Mouse (Mus musculus) bone marrow, adult 2 months (tissue): ENCODE measurements at regions not wholly inside any gene's neighbourhood (a gene's known extent, or its start where the extent isn't known, plus 50 kb on each side); places are given as distances from the start of the nearest gene placed in this dataset.
"Not testable (repeated sequence)": the region's sequence is repeated elsewhere in the genome, so short reads cannot be mapped to it uniquely, and the experiment has no call there.

Experiments used
- H3K27ac ChIP-seq: fragments of 200-500 bp; 2 replicates; pipeline ENCODE4 v1.5.1; 2012; ENCODE audit warnings: low read depth, mild to moderate bottlenecking, control low read depth, inconsistent platforms, low read length; ENCODE audit not compliant: control insufficient read depth, poor library complexity, insufficient read depth
- H3K4me1 ChIP-seq: fragments of 200-500 bp; 2 replicates; pipeline ENCODE4 v1.6.1; 2011; ENCODE audit warnings: low read length; ENCODE audit not compliant: control insufficient read depth, insufficient read depth
- H3K4me3 ChIP-seq: fragments of 200-500 bp; replicated peaks from 2 replicates; pipeline ENCODE3; 2011; ENCODE audit warnings: mild to moderate bottlenecking, low read depth, low read length, control low read depth; ENCODE audit not compliant: control insufficient read depth
- CTCF ChIP-seq: fragments of 200-500 bp; IDR thresholded peaks from 2 replicates; pipeline ENCODE4 v1.5.1; 2011; ENCODE audit warnings: low read length, control low read depth; ENCODE audit not compliant: control insufficient read depth, insufficient read depth
- POLR2A ChIP-seq: fragments of 200-500 bp; IDR thresholded peaks from 2 replicates; pipeline ENCODE4 v1.6.1; 2011; ENCODE audit warnings: low read depth, mild to moderate bottlenecking, control low read depth, low read length, borderline replicate concordance; ENCODE audit not compliant: control insufficient read depth
- WGBS: fragments of 180-500 bp; shearing (Covaris S2); methylation state at CpG from one replicate; pipeline ENCODE4 v1.1.7; 2018; 5-methylcytosine and 5-hydroxymethylcytosine counted together

GRCm38 (mm10) chr7:69167456-69167855, 418.4 kb upstream of the Arrdc4 start:
- H3K27ac ChIP-seq = no peak overlapping the region
- 29% methylated on average over 2 of the region's 2 CpGs for WGBS
- no peak overlapping the region for H3K4me3 ChIP-seq
- TF ChIP-seq POLR2A = no peak
- TF ChIP-seq CTCF = no peak
- no peaks in the 10 kb centered on the region for H3K4me1 ChIP-seq

GRCm38 (mm10) chr7:69161916-69162315, 412.9 kb upstream of the Arrdc4 start:
- H3K4me1 ChIP-seq = no peaks in the 10 kb centered on the region
- TF ChIP-seq POLR2A (no peak), CTCF (no peak)

GRCm38 (mm10) chr7:69142351-69142750, 393.3 kb upstream of the Arrdc4 start:
- no peak for TF ChIP-seq CTCF
- TF ChIP-seq POLR2A = no peak
- no peak overlapping the region for H3K27ac ChIP-seq
- 66% methylated on average over 3 of the region's 3 CpGs for WGBS

More at GRCm38 (mm10) chr7:69161916-69162315, 412.9 kb upstream of the Arrdc4 start:
- H3K4me3 ChIP-seq = no peak overlapping the region
- WGBS = 63% methylated on average over 4 of the region's 4 CpGs
- no peak overlapping the region for H3K27ac ChIP-seq

GRCm38 (mm10) chr7:69133441-69133840, 384.4 kb upstream of the Arrdc4 start:
- WGBS = 75% methylated on average over 2 of the region's 2 CpGs
- TF ChIP-seq POLR2A = no peak
- TF ChIP-seq CTCF = no peak

More at GRCm38 (mm10) chr7:69142351-69142750, 393.3 kb upstream of the Arrdc4 start:
- no peak overlapping the region for H3K4me3 ChIP-seq
- no peaks in the 10 kb centered on the region for H3K4me1 ChIP-seq

GRCm38 (mm10) chr7:69101770-69102169, 352.7 kb upstream of the Arrdc4 start:
- not testable (repeated sequence) for H3K4me1 ChIP-seq, H3K27ac ChIP-seq, H3K4me3 ChIP-seq
- WGBS = 70% methylated on average over 3 of the region's 4 CpGs

More at GRCm38 (mm10) chr7:69133441-69133840, 384.4 kb upstream of the Arrdc4 start:
- no peak overlapping the region for H3K4me3 ChIP-seq
- H3K4me1 ChIP-seq = no peaks in the 10 kb centered on the region
- H3K27ac ChIP-seq = no peak overlapping the region

- no peak for TF ChIP-seq POLR2A
- TF ChIP-seq CTCF = no peak
- no peak overlapping the region for H3K27ac ChIP-seq
- no peak overlapping the region for H3K4me3 ChIP-seq
- WGBS = 55% methylated on average over 9 of the region's 9 CpGs
- no peaks in the 10 kb centered on the region for H3K4me1 ChIP-seq
These were observed 348.6 kb upstream of the Arrdc4 start for GRCm38 (mm10) chr7:69097587-69098095.

GRCm38 (mm10) chr7:69074780-69075179, 325.7 kb upstream of the Arrdc4 start:
- no peaks in the 10 kb centered on the region for H3K4me1 ChIP-seq
- H3K27ac ChIP-seq = no peak overlapping the region
- 80% methylated on average over 7 of the region's 7 CpGs for WGBS
- H3K4me3 ChIP-seq = no peak overlapping the region
- TF ChIP-seq CTCF = no peak
- TF ChIP-seq POLR2A = no peak

- Histone ChIP-seq H3K4me1 (no peaks in the 10 kb centered on the region), H3K4me3 (no peak overlapping the region), H3K27ac (no peak overlapping the region)
- no peak for TF ChIP-seq CTCF
- TF ChIP-seq POLR2A = no peak
- 82% methylated on average over 5 of the region's 5 CpGs for WGBS
These were observed 314.0 kb upstream of the Arrdc4 start for GRCm38 (mm10) chr7:69062994-69063393.

- Histone ChIP-seq H3K27ac (no peak overlapping the region), H3K4me1 (no peaks in the 10 kb centered on the region), H3K4me3 (no peak overlapping the region)
- TF ChIP-seq POLR2A (no peak), CTCF (no peak)
- WGBS = 83% methylated on average over 7 of the region's 7 CpGs
These were observed 313.5 kb upstream of the Arrdc4 start for GRCm38 (mm10) chr7:69062506-69062905.
